Mouse (Mus musculus) embryonic facial prominence, embryonic 11.5 days (tissue): ENCODE measurements around the gene Akr1a1. TPM values are rescaled to one million over a fixed set of nuclear protein-coding genes. Genes with fewer than 3 reads are reported as not detected.

Experiments
- ATAC-seq: fragments of 200-750 bp; cut with Nextera tagmentation; replicated peaks from 2 replicates; pipeline ENCODE4 v1.8.0; 2017; ENCODE audit warnings: low read depth; ENCODE audit not compliant: insufficient number of reproducible peaks, low FRiP score, low TSS enrichment
- DNase-seq: peaks from one replicate; pipeline ENCODE4 v3.0.0-alpha.2; 2015; ENCODE audit warnings: low spot score
- H3K27ac ChIP-seq: fragments of 300-500 bp; sonication (generic); replicated peaks from 2 replicates; pipeline ENCODE4 v1.5.1; 2014; ENCODE audit warnings: mild to moderate bottlenecking, low read depth, low read length, control low read depth
- H3K27me3 ChIP-seq: fragments of 300-500 bp; sonication (generic); 2 replicates; pipeline ENCODE4 v1.6.1; 2014; ENCODE audit warnings: mild to moderate bottlenecking, low read length, moderate library complexity, mixed read lengths; ENCODE audit not compliant: control insufficient read depth, insufficient read depth
- H3K36me3 ChIP-seq: fragments of 300-500 bp; sonication (generic); replicated peaks from 2 replicates; pipeline ENCODE4 v1.6.1; 2014; ENCODE audit warnings: low read depth, mild to moderate bottlenecking, low read length, moderate library complexity, mixed read lengths; ENCODE audit not compliant: control insufficient read depth, insufficient read depth
- H3K4me1 ChIP-seq: fragments of 300-500 bp; sonication (generic); 2 replicates; pipeline ENCODE4 v1.6.1; 2014; ENCODE audit warnings: low read length, mixed read lengths; ENCODE audit not compliant: control insufficient read depth, insufficient read depth
- H3K4me2 ChIP-seq: fragments of 300-500 bp; sonication (generic); 2 replicates; pipeline ENCODE4 v1.6.1; 2014; ENCODE audit warnings: low read depth, mild to moderate bottlenecking, control low read depth, low read length, moderate library complexity
- H3K4me3 ChIP-seq: fragments of 300-500 bp; sonication (generic); 2 replicates; pipeline ENCODE4 v1.5.1; 2014; ENCODE audit warnings: low read depth, low read length, control low read depth
- H3K9ac ChIP-seq: fragments of 300-500 bp; sonication (generic); replicated peaks from 2 replicates; pipeline ENCODE4 v1.6.1; 2014; ENCODE audit warnings: mild to moderate bottlenecking, control low read depth, low read length
- H3K9me3 ChIP-seq: fragments of 300-500 bp; sonication (generic); replicated peaks from 2 replicates; pipeline ENCODE4 v1.6.1; 2016; ENCODE audit warnings: mild to moderate bottlenecking, low read length, inconsistent platforms, mixed read lengths; ENCODE audit not compliant: control insufficient read depth
- WGBS: fragments of 180-500 bp; shearing (Covaris S2); extraction: QIAGEN DNeasy Blood & Tissue Kit; methylation state at CpG from one replicate; pipeline ENCODE4 v1.1.7; 2014; 5-methylcytosine and 5-hydroxymethylcytosine counted together
- polyA plus RNA-seq: library from polyadenylated mRNA; unstranded; fragments of >200 nt; fragmentation: Nextera tagmentation; extraction: Ambion mirVana; gene quantifications from 2 replicates; pipeline ENCODE4 v1.2.1, GENCODE M21; 2014

Gene Akr1a1
- polyA plus RNA-seq = 727 and 756 TPM in 2 replicates

- ATAC-seq (peak; percentile 100), DNase-seq (peak; percentile 95)
- peak within 1 kb of the TSS; percentile 94 for H3K4me3 ChIP-seq
- peak within 1 kb of the TSS; percentile 82 for H3K27ac ChIP-seq
- no peaks in the 10 kb centered on the region for H3K9me3 ChIP-seq
- peaks cover 4% of the 10 kb centered on the region; the same call in 1 of the 2 replicates for H3K36me3 ChIP-seq
- peak within 1 kb of the TSS; percentile 98 for H3K9ac ChIP-seq
- peak within 1 kb of the TSS; percentile 74 for H3K4me2 ChIP-seq
- H3K27me3 ChIP-seq = no peaks in the 10 kb centered on the region
- H3K4me1 ChIP-seq = peaks cover 2% of the 10 kb centered on the region; the same call in 1 of the 2 replicates
- WGBS = under 1% methylated on average over 39 of the region's 39 CpGs
Observed at GRCm38 (mm10) chr4:116650924-116651796, at the start of gene Akr1a1. TSS of gene Akr1a1 (minus strand) at chr4:116651680.

GRCm38 (mm10) chr4:116700964-116701363 lies 49.5 kb upstream of the Akr1a1 start:
- Histone ChIP-seq H3K4me2 (no peak overlapping the region), H3K9me3 (no peaks in the 10 kb centered on the region), H3K27ac (no peak overlapping the region), H3K9ac (no peak overlapping the region), H3K4me1 (no peaks in the 10 kb centered on the region), H3K4me3 (no peak overlapping the region), H3K27me3 (no peaks in the 10 kb centered on the region), H3K36me3 (peaks cover 3% of the 10 kb centered on the region)
- no peak for ATAC-seq
- no peak for DNase-seq
- WGBS = 75% methylated on average over 1 of the region's 1 CpGs

- H3K27me3 ChIP-seq = no peaks in the 10 kb centered on the region
- WGBS = 82% methylated on average over 2 of the region's 2 CpGs
- no peak overlapping the region for H3K9ac ChIP-seq
- ATAC-seq = no peak
- H3K4me1 ChIP-seq = no peaks in the 10 kb centered on the region
- no peak overlapping the region for H3K4me3 ChIP-seq
- H3K36me3 ChIP-seq = peaks cover 8% of the 10 kb centered on the region
- H3K4me2 ChIP-seq = no peak overlapping the region
- no peak overlapping the region for H3K27ac ChIP-seq
- no peaks in the 10 kb centered on the region for H3K9me3 ChIP-seq
- no peak for DNase-seq
Observed at GRCm38 (mm10) chr4:116698693-116699342, 47.3 kb upstream of the Akr1a1 start.

GRCm38 (mm10) chr4:116693785-116694184 lies 42.3 kb upstream of the Akr1a1 start:
- 69% methylated on average over 2 of the region's 2 CpGs for WGBS
- Histone ChIP-seq H3K36me3 (peaks cover 15% of the 10 kb centered on the region), H3K9me3 (no peaks in the 10 kb centered on the region), H3K4me3 (no peak overlapping the region), H3K4me1 (no peaks in the 10 kb centered on the region), H3K9ac (no peak overlapping the region), H3K27me3 (no peaks in the 10 kb centered on the region), H3K4me2 (no peak overlapping the region), H3K27ac (no peak overlapping the region)
- DNase-seq (no peak), ATAC-seq (no peak)

GRCm38 (mm10) chr4:116692146-116692545 lies 40.7 kb upstream of the Akr1a1 start:
- Histone ChIP-seq H3K9me3 (no peaks in the 10 kb centered on the region), H3K4me2 (no peak overlapping the region), H3K36me3 (peaks cover 14% of the 10 kb centered on the region), H3K27ac (no peak overlapping the region), H3K4me3 (no peak overlapping the region), H3K27me3 (no peaks in the 10 kb centered on the region), H3K9ac (no peak overlapping the region), H3K4me1 (no peaks in the 10 kb centered on the region)
- ATAC-seq = no peak
- WGBS = 92% methylated on average over 2 of the region's 2 CpGs
- DNase-seq = no peak

- Histone ChIP-seq H3K36me3 (peaks cover 11% of the 10 kb centered on the region; the same call in 1 of the 2 replicates), H3K9ac (no peak overlapping the region), H3K27me3 (no peaks in the 10 kb centered on the region), H3K4me1 (no peaks in the 10 kb centered on the region), H3K27ac (no peak overlapping the region), H3K4me2 (no peak overlapping the region), H3K9me3 (no peaks in the 10 kb centered on the region), H3K4me3 (no peak overlapping the region)
- DNase-seq = no peak
- ATAC-seq = no peak
- WGBS = 92% methylated on average over 4 of the region's 4 CpGs
Observed at GRCm38 (mm10) chr4:116689309-116689876, 37.9 kb upstream of the Akr1a1 start.

- Histone ChIP-seq H3K9me3 (no peaks in the 10 kb centered on the region), H3K4me2 (peak overlapping the region; percentile 54), H3K4me1 (no peaks in the 10 kb centered on the region), H3K9ac (peak overlapping the region; percentile 50; the same call in 1 of the 2 replicates), H3K27me3 (no peaks in the 10 kb centered on the region), H3K36me3 (peaks cover 5% of the 10 kb centered on the region; the same call in 1 of the 2 replicates), H3K27ac (no peak overlapping the region), H3K4me3 (peak overlapping the region; percentile 55; the same call in 1 of the 2 replicates)
- DNase-seq (no peak), ATAC-seq (no peak)
- WGBS = 37% methylated on average over 1 of the region's 1 CpGs
Observed at GRCm38 (mm10) chr4:116687041-116687440, 35.6 kb upstream of the Akr1a1 start.
